Mouse (Mus musculus) c-Kit-positive CD71-positive TER-119-negative erythroid progenitor cells, embryonic 14.5 days (primary cell): ENCODE results near the gene Mdk.

Experiments
- DNase-seq: peaks from one replicate; pipeline ENCODE4 v3.0.0-alpha.2; 2013; ENCODE audit warnings: low read depth

Gene Mdk

DNA sequence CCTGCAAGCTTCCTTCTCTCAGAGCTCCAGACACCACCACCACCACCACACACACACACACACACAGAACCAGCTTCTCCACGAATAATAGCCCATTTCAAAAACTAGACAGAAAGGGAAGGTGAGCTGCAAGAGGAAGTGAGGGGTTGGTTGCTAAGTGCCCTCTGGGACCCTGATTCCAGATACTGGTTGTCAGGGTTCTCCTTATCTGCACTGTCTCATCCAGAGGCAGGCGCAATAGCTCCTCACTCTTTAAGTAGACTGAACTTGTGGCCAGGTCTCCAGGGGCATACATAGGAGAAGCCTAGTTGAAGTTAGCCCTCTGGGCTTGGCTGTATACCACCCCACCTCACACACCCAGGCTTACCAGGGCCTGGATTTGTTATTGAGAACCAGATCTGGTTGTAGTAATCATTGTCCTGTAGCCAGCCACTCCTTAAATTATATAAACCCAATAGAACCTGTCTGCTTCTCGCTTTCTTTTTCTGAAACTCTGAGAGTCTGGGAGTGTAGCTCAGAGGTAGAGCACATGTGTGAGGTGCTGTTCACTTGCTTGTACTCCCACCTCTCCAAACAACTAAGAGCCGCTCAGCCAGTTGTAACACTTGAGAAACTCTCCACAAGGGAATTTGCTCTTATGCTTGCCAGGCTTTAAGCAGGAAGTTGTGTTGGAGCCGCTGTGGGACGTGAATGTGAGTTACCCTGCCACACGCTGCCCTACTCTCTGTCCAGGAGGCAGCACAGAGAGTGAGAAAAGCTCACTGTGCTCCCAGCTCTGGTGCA, 18.6 kb downstream of the Mdk start:
- DNase-seq, result no peak

DNA sequence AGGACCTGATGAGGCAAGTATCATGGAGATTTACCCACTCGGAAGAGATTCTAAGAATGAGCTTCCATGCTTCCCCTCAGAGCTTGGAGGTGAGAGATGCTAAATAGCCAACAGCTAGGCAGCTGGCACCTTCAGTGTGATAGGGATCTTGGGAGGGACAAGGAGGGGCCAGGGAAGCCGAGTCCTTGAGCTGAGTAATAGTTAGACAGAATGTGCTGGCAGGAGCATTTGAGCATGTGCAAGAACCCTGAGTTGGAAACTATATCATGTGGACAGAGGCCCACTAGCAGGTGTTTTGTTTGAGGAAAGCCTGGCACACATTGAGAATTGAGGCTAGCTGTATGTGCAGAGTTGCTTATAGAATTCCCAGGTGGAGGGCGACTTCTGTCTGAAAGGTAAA, 19.5 kb downstream of the Mdk start:
- no peak for DNase-seq

DNA sequence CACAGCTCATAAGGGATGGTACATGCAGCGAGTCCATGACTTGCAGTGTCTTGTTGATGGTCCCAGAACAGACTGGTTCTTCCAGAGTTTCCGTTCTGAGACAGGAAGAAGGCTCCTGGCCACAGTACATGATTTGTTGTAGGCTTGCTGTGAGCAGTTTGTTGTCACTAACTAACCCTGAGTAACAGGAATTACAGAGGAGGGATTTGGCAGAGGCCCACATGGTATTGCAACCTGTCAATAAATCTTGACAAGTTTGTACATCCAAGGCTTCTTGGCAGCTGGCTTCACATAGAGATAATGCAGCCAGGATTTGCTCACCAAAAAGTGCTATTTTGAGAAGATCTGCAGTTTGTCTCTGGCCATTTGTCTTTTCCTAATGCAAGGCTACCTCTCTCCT, 26.0 kb downstream of the Mdk start:
- no peak for DNase-seq

DNA sequence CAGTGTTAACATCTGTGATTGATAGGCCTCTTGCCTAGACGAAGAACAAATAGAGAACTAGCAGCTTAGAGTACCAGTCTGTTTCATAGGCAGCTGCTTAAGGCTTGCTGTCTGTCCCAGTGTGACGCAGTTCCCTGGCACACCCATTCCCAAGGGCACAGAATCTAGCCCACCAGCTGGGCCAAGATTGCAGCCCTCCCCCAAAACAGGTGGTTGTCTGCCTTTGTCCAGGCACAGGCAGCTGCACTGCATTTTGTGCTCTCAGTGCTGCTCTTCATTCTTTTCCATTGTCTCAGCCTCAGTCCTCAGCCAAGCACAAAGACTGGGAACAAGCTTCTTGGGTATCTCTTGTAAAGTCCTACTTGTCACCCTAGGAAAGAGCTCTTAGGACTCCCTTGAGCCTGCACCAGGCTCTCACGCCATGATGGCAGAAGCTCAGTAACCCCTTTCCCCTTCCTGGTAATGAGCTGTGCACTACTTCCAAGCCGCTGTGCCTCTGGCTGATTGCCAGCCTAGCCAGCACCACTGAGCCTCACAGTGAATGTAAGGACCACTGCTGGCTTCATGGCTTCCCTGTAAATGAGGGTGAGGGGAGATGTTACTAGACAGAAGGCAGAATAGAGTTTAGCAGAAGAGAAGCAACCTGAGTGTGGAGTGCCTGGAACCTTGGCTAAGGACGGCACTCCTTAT, 27.3 kb downstream of the Mdk start:
- no peak for DNase-seq

DNA sequence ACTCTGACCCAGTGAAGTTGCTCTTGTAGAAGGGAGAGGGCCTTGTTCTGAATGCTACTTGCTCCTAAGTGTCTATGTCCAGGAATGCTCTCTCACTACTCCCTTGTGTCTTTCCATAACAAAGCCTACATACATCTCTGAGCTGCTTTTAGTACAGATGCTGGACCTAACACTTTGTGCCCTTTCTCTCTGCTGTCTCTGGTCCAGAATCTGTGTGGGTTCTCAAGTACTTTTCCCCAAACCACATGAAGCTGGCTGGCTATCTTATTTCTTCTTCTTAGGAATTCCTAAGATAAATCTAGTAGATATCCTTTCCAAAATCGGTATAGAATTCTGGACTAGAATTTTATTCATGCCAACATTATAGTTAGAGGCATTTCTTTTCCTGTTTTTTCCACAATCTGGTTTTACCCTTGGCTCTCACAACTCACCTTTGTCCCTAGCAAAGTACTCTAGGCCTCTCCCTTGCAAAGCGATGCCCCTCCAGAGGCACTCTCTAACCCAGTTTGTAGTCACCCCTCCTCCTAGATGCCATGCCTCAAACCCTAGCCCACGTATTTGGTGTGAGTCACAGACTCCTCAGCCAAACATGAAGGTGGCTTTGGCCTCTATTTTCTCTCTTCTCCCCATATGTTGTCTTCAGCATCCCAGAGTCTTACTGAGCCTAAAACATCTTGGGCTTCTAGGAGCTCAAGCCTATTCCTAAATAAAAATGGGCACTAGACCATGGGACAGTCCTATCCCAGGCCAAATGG, 28.7 kb downstream of the Mdk start:
- DNase-seq, result no peak

DNA sequence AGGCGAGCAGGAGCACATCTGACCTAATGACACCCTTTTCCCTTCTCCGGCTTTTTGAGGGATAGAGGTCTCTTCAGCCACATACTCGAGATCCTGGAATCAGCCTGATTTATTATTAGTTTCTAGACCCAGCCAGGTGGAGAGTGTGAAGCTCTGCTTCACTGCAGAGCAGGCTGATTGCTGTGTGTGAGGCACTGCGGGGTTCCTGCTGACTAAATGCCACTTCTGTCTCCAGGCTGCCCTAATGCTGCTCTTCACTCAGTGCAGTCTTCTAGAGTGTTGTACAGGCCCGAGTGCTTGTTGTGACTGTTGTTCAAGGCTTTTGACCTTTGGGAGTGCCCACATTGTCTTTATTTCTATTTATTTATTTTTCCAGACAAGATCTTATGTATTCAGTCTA, 29.8 kb downstream of the Mdk start:
- DNase-seq, result no peak

DNA sequence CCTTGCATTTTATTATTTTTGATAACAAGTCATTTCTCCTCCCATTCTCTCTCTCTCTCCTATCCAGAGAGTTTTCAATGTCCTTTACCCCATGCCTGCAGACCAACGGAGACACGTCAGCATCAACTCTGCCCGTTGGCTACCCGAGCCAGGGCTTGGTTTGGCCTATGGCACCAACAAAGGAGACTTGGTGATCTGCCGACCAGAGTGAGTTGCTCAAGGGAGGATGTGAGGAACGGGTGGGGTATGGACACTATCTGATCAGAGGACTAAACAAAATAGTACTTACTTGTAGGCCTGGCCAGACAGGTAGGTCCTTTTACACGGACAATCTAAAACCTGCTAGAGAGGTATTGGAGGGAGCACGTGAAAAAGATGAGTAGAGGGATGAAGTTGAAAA, 31.7 kb downstream of the Mdk start:
- no peak for DNase-seq

DNA sequence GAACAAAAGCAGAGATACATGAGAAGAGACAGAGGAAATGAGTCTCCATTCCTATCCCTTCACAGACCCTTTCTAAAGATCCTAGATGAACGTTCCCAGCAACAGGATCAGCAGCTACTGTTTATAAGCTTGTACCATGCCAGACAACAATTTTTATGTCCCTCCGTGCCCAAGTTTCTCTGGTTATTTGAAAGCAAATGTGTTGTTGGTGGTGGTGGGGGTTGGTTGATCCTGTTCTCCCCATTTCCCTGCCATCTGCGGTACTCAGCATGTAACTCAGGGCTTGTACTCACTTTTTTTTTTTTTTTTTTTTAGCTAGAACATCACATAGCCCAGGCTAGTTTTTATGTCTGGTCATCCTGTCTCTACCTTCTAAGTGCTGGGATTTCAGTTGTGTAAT, 33.0 kb downstream of the Mdk start:
- DNase-seq, result no peak

DNA sequence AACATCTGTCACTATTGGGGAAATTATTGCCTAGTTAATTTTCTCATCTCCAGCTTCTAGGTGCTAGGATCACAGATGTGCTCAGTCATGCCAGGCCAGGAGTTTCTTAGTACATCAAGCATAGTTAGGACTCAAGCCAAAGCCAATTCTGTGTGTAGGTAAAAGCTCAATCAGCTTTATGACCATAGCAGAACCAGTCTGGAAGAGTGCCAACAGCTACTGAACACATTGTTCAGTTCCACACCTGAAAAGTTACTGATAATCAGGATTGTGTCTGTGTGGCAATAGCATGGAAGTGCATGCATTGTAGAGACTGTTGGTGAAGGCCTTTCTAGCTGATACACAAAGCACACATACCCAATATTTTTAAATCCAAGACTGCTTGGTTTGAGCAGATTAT, 34.1 kb downstream of the Mdk start:
- DNase-seq, result no peak

DNA sequence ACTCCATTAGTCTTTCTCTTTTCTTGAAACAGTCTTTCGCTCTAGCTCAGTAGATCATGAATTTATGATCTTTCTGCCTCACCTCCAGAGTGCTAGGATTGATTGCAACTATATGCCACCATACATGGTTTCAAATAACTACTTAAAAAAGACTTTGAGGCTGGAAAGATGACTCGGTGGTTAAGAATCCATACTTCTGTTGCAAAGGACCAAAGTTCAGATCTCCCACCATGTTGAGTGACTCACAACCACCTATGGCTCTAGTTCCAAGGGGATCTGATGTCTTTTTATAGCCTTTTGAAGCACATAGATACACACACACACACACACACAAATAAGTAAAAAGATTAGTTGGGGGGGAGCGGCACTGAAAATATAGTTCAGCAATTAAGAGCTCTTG, 36.7 kb downstream of the Mdk start:
- no peak for DNase-seq

DNA sequence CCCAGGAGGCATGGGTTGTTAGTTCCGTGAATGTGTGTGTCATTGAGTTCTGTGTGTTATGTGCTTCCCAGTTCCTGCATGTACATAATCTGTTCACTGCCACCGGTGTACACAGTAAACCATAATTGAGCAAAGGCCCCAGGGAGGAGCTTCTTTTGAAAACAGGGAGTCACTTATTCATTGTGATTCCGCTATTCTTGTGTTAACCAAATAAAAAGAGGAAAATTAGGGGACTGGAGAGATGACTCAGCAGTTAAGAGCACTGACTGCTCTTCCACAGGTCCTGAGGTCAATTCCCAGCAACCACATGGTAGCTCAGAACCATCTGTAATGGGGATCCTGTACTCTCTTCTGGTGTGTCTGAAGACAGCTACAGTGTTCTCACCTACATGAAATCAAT, 37.4 kb downstream of the Mdk start:
- DNase-seq, result no peak

DNA sequence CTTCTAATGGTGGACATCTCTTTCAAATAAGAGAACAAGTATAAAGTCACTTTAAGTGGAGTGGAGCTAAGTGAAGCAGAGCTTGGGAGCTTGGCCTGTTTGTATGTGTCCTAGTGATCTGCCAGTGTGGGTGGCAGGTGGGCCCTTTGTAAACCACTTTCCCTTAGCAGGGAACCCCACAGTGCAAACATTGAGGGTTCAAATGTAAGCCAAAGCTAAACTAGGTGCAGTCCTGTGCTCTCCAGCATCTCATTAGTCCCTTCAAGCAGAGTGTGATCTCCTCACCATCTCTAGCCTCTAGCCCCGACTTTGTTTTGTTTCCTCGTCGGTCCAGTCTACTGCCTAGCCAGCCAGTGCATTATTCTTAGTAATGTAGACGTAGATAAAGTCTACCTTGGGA, 47.5 kb downstream of the Mdk start:
- no peak for DNase-seq

DNA sequence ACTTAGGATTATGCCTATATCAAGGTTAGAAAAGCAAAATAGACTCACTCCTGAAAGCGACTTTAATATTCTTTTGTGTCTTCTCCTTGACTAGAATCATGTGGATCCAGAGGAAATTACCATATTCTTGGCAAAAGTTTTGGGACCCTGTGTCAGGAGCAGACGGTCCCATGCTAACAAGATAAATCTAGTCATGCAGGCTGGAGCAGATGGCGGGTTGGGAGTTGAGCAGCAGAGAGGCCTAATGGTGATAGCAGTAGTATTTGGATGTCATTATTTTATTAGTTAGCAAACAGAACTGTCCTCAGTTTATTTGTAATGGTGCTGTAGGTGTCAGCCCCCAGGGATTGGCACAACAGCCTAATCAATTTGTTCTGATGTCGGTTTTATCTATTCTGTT, 48.1 kb downstream of the Mdk start:
- DNase-seq, result no peak
